Mouse (Mus musculus) lung, adult 2 months (tissue): Measurements from ENCODE around the gene Iqcn.

Experiments
- CTCF ChIP-seq: fragments of 200-500 bp; IDR thresholded peaks from 2 replicates; pipeline ENCODE4 v1.5.1; 2011; ENCODE audit warnings: mild to moderate bottlenecking, low read length, control low read depth; ENCODE audit not compliant: insufficient read depth
- POLR2A ChIP-seq: fragments of 200-500 bp; IDR thresholded peaks from 2 replicates; pipeline ENCODE4 v1.6.1; 2011; ENCODE audit warnings: low read depth, mild to moderate bottlenecking, control low read depth, low read length, borderline replicate concordance; ENCODE audit errors: extremely low read depth

GRCm38 (mm10) chr8:70674109-70674508 is 29.1 kb upstream of the Iqcn start:
- TF ChIP-seq POLR2A (no peak), CTCF (no peak)
